25 mouse cellular contexts compared by ENCODE assay signal in the genomic region with DNA sequence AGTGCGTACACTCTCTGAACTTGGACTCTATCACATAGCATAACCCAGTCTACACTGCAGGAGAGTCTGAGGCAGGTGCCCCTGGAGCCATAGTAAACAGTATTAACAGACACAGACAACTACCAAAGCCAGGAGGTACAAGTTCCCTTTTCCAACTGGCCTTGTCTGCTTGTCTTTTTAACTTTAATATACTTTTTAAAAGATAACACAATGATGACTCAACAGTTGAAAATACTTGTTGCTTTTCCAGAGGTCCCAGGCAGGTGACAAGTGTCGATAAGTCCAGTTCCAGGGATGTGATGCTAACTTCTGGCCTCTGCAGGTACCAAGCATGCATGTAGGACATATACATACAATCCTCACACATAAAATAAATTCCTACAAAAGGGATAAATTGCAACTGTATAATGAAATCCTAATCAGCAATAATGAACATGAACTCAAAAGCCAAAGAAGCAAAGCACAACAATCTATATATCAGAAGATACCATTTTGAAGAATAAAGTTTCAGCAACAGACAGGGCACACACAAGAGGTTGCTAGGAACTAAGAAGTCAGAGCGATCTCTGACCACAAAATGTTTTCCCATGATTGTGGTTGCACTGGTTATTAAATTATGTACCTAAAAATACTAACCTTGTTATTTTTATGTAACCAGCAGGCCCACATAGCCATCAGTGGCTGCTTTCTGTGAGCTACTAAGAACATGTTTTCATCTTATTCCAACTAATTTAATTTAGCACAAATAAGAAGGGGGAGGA.
DNase-seq lines count a peak whose midpoint lies in the region; ATAC-seq and TF ChIP-seq lines count a peak whose summit lies in the region.
"Had no signal": no experiment of that assay in that cellular context is flagged by ENCODE, and none has a peak within 500 bp of the region (broad histone marks: within the 10 kb centered on the region; RNA-seq: fewer than 3 reads in every experiment).

No protein-coding gene starts in this region.

- no peak for DNase-seq in layer of hippocampus, adult 2 months (ENCODE audit: low spot score in 2 of 2)
- DNase-seq in layer of hippocampus, adult 9-11 months = no peak
- DNase-seq in MEL-GATA-1-ER (ENCODE audit: extremely low read depth, low read depth) = peak; percentile 71
- DNase-seq in cerebellum, adult 9-10 months = no peak
- no peak for DNase-seq in left cerebral cortex, postnatal 10 days (ENCODE audit: extremely low spot score in 1 of 2, low spot score in 2 of 2)
- DNase-seq: adrenal gland, adult 2 months; adrenal gland, postnatal 36 days; cerebellum, adult 18-20 months; cerebellum, postnatal 14 days; gastrocnemius, postnatal 14 days; heart, adult 11 months; liver, embryonic 13.5 days; lung, adult 18-20 months; lung, postnatal 4 days; midbrain, embryonic 14.5 days; right cerebral cortex, postnatal 4 days had no signal

- peak overlapping the region; percentile 53 for H3K27ac ChIP-seq in layer of hippocampus, adult 2 months
- H3K27ac ChIP-seq: heart, embryonic 10.5 days; heart, embryonic 15.5 days; hindbrain, embryonic 14.5 days; kidney, postnatal 0 days; limb, embryonic 13.5 days; liver, embryonic 13.5 days had no signal

- ATAC-seq in hematopoietic stem cell, adult 5-6 weeks (replicated peaks in 1 of 2; ENCODE audit: insufficient read depth in 1 of 2, low FRiP score in 2 of 2, low TSS enrichment in 1 of 2, low read depth in 1 of 2, poor library complexity in 2 of 2, severe bottlenecking in 2 of 2) = peak; percentile 36 to 46; a peak in 2 of 4 replicates
- ATAC-seq: activated CD4-positive, CD25-positive, alpha-beta regulatory T cell, adult 4 months; forebrain, embryonic 14.5 days; lung, postnatal 0 days had no signal

- intact Hi-C loops in left cerebral cortex, postnatal 10 days (cut with DNase I) = no loop called here

- no peak overlapping the region for H3K4me3 ChIP-seq in layer of hippocampus, adult 2 months
- H3K4me3 ChIP-seq: heart, embryonic 10.5 days; heart, embryonic 15.5 days; limb, embryonic 13.5 days; liver, embryonic 13.5 days had no signal

- TF ChIP-seq CTCF in layer of hippocampus, adult 2 months (conservative IDR thresholded peaks at IDR 0.05) = no peak
